Mouse (Mus musculus) layer of hippocampus, adult 11-12 months (tissue): ENCODE data around the gene Zfp64.

Source experiments
- DNase-seq: peaks from one replicate; pipeline ENCODE4 v3.0.0; 2022; ENCODE audit warnings: low spot score

Gene Zfp64

DNA sequence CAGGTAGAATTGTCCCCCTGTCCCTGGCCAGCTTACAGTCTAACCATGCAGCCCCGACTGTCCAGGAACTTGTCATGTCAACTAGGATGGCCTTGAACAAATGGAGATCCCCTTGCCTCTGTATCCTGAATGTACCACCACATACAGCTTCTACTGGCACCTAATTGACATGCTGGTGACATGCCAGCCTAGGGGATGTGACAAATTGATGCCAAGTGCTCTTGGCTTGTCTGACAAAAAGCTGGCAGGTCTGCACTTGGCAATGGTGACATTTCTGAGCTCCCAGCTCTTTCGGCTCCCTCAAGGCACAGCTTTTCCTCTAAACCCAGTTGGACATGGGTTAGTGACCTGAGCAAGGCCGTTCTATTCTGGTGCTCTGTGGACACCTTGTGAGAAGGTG lies 106.8 kb downstream of the Zfp64 start:
- DNase-seq: no peak

DNA sequence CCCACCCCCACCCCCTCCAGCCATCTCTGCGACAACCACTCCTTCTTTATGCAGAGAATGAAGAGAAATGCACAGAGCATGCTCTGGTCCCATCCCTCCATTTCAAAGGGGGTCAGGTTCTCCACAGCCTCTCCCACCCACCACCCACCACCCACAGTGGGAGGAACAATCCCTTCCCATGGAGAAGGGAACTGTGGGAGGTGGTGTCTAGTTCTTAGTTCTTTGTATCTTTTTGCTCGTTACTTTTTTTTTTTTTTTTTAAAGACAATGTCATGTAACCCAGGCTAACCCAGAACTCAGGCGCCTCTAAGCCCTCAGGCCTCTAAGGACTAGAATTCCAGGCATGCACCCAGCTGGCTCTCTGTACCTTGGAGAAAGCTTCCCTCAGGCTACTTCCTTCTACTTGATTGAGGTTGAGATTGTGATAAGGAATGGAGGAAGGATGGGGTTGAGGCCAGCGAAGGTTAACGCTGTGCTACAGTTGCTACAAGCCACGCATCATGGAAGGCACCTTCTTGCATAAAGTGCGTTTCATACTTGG lies 109.1 kb downstream of the Zfp64 start:
- no peak for DNase-seq
